15 mouse cellular contexts compared by ENCODE assay signal in genomic region chr13:40986081-40986480, GRCm38 (mm10).
"Had no signal": no experiment of that assay in that cellular context is flagged by ENCODE, and none has a peak within 500 bp of the region (broad histone marks: within the 10 kb centered on the region; RNA-seq: fewer than 3 reads in every experiment).

No protein-coding gene starts in this region.

- H3K4me2 ChIP-seq: lung, embryonic 14.5 days; midbrain, embryonic 12.5 days; neural tube, embryonic 12.5 days; stomach, embryonic 15.5 days had no signal

- H3K9ac ChIP-seq: lung, embryonic 14.5 days; midbrain, embryonic 12.5 days; neural tube, embryonic 12.5 days; stomach, embryonic 15.5 days had no signal

- H3K27me3 ChIP-seq: midbrain, embryonic 12.5 days; neural tube, embryonic 12.5 days; stomach, embryonic 15.5 days had no signal

- H3K9me3 ChIP-seq: midbrain, embryonic 10.5 days; midbrain, embryonic 12.5 days; neural tube, embryonic 12.5 days; stomach, embryonic 15.5 days had no signal

- H3K27ac ChIP-seq: macrophage; midbrain, embryonic 10.5 days; midbrain, embryonic 12.5 days; neural tube, embryonic 12.5 days; stomach, embryonic 15.5 days; stomach, postnatal 0 days had no signal

- H3K4me3 ChIP-seq: midbrain, embryonic 10.5 days; midbrain, embryonic 12.5 days; neural tube, embryonic 12.5 days; stomach, embryonic 15.5 days had no signal

- DNase-seq: lung, adult 18-20 months; lung, embryonic 14.5 days; lung, postnatal 14 days; lung, postnatal 36 days; midbrain, embryonic 14.5 days; right cerebral cortex, postnatal 14 days; thymus, adult 18-20 months; thymus, postnatal 14 days; thymus, postnatal 36 days had no signal

- H3K36me3 ChIP-seq: midbrain, embryonic 10.5 days; midbrain, embryonic 12.5 days; neural tube, embryonic 12.5 days; stomach, embryonic 15.5 days had no signal

- H3K4me1 ChIP-seq: midbrain, embryonic 10.5 days; midbrain, embryonic 12.5 days; neural tube, embryonic 12.5 days; stomach, embryonic 15.5 days had no signal
